Mouse (Mus musculus) liver, adult 2 months (tissue): ENCODE data around the gene Mta3.
A peak's percentile ranks its signal among the peaks of the same experiment; 100 is the strongest.

Experiments
- CTCF ChIP-seq: fragments of 200-500 bp; IDR thresholded peaks from 2 replicates; pipeline ENCODE4 v1.5.1; 2011; ENCODE audit warnings: low read depth, low read length, control low read depth
- POLR2A ChIP-seq: fragments of 200-500 bp; IDR thresholded peaks from 2 replicates; pipeline ENCODE4 v1.6.1; 2011; ENCODE audit warnings: low read length, control low read depth; ENCODE audit not compliant: insufficient read depth; ENCODE audit errors: extremely low read depth

DNA sequence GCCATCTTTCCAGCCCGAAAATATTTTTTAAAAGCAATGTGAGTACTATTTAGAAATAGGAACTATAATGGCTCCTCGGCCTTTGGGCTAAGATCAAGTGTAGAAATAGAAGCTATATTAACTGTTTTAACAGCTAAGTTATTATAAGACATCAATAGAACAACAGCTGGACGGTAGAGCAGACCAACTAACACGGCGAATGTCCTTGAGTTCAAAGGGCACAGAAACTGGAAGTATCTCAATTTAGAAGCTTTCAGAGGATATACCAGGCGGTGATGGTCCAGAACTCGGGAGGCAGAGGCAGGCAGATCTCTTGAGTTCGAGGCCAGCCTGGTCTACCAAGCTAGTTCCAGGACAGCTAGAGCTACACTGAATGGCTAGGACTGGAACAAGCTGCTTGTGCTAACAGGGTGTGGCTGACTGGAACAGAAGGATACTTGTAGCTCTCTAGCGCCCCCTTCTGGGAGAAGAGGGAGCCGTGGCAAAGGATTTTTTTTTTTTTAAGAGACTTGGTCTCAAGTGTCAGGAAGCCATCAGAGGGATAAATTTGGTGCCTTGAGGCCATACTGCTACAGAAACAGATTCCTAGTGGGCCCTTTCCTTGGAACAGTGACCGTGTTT, 101.9 kb downstream of the Mta3 start:
- TF ChIP-seq CTCF: peak; percentile 63
- TF ChIP-seq POLR2A: no peak
